ENCODE assay signal across 8 mouse cellular contexts in the genomic region with DNA sequence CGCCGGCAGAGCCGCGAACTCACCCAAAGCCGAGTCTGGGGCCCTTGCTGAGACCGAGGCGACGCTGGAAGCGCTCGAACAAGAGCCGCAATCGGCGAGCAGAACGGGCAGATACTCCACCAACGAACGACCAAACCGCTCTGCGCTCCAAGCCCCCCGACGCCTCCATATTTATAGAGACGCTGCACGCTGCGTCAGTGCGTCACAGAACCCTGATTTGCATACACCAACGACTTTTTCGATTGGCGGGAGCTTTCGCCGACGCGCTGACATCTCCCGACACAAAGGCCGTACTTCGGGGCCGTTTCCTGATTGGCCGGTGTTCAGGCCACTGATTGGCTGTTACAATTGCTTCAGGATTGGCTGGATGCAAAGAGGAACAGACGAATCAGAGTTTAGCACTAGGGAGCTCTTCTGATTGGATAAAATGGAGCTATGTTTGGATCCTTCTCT. TPM values are rescaled to one million over a fixed set of nuclear protein-coding genes. Genes with fewer than 3 reads are reported as not detected.
A peak's percentile ranks its signal among the peaks of the same experiment; 100 is the strongest.
DNase-seq lines count a peak whose midpoint lies in the region; ATAC-seq and TF ChIP-seq lines count a peak whose summit lies in the region.

No protein-coding gene starts in this region.

- peak overlapping the region; percentile 98 for H3K27ac ChIP-seq in MEL (ENCODE audit: control insufficient read depth, low read depth, low read length)
- peak overlapping the region; percentile 99 for H3K27ac ChIP-seq in forebrain, embryonic 16.5 days (ENCODE audit: low read length)
- peak overlapping the region; percentile 98 for H3K27ac ChIP-seq in layer of hippocampus, adult 2 months
- peak overlapping the region; percentile 99 for H3K27ac ChIP-seq in lung, embryonic 15.5 days

- TF ChIP-seq POLR2A in MEL (IDR thresholded peaks at IDR 0.05; ENCODE audit: control insufficient read depth in 1 of 2, insufficient read depth in 1 of 2, low read depth in 1 of 2, low read length in 2 of 2, poor library complexity in 1 of 2), result peak; percentile 100

- WGBS in forebrain, embryonic 16.5 days, result under 1% methylated on average over 37 of the region's 37 CpGs
- WGBS in lung, embryonic 15.5 days, result under 1% methylated on average over 36 of the region's 37 CpGs

- TF ChIP-seq RAD21 in MEL (IDR thresholded peaks at IDR 0.05; ENCODE audit: low read depth, low read length), result no peak

- H3K79me2 ChIP-seq in MEL (ENCODE audit: control insufficient read depth, insufficient read depth, low read length, poor library complexity), result peaks cover 14% of the 10 kb centered on the region

- H3K9me3 ChIP-seq in MEL (replicated peaks; ENCODE audit: insufficient read depth, low read length), result no peaks in the 10 kb centered on the region
- H3K9me3 ChIP-seq in forebrain, embryonic 16.5 days (ENCODE audit: control insufficient read depth, low read length), result no peaks in the 10 kb centered on the region
- H3K9me3 ChIP-seq in lung, embryonic 15.5 days, result no peaks in the 10 kb centered on the region

- H3K9ac ChIP-seq in MEL (ENCODE audit: control insufficient read depth, low read depth, low read length, poor library complexity, severe bottlenecking), result peak overlapping the region; percentile 99
- H3K9ac ChIP-seq in forebrain, embryonic 16.5 days (replicated peaks; ENCODE audit: low read depth, low read length), result peak overlapping the region; percentile 99
- peak overlapping the region; percentile 100 for H3K9ac ChIP-seq in lung, embryonic 15.5 days

- H3K4me1 ChIP-seq in MEL (ENCODE audit: control insufficient read depth in 1 of 2, insufficient read depth in 2 of 2, low read length in 2 of 2), result peaks cover 4 to 10% of the 10 kb centered on the region in 2 experiments; a peak in 3 of 4 replicates
- H3K4me1 ChIP-seq in forebrain, embryonic 16.5 days (replicated peaks; ENCODE audit: control insufficient read depth, insufficient read depth, low read length), result peaks cover 13% of the 10 kb centered on the region
- peaks cover 20% of the 10 kb centered on the region for H3K4me1 ChIP-seq in lung, embryonic 15.5 days

- 0 out of 4 replicates have a peak, but pooled peaks of 1 of the 2 experiments have one; percentile 33 for TF ChIP-seq EP300 in MEL (IDR thresholded peaks at IDR 0.05; ENCODE audit: low read depth in 1 of 2, low read length in 2 of 2)

- TF ChIP-seq CTCF in MEL (IDR thresholded peaks at IDR 0.05 in 2 of 3, conservative IDR thresholded peaks at IDR 0.05 in 1 of 3; ENCODE audit: control insufficient read depth in 1 of 3, insufficient read depth in 1 of 3, low read depth in 2 of 3, low read length in 3 of 3, poor library complexity in 1 of 3, severe bottlenecking in 1 of 3), result no peak
- TF ChIP-seq CTCF in layer of hippocampus, adult 2 months (conservative IDR thresholded peaks at IDR 0.05), result no peak

- peak; percentile 100 for DNase-seq in MEL (ENCODE audit: low read depth, low spot score)
- peak; percentile 91 to 97 for DNase-seq in cerebellum, adult 18-20 months
- peak; percentile 90 to 94 for DNase-seq in heart, postnatal 36 days
- DNase-seq in layer of hippocampus, adult 2 months (ENCODE audit: low spot score in 2 of 2), result peak; percentile 92 to 98
- peak; percentile 97 for DNase-seq in ovary, adult 18-20 months (ENCODE audit: low spot score)
- peak; percentile 100 for DNase-seq in thymus, postnatal 0 days (ENCODE audit: low spot score)

- peak; percentile 96 for ATAC-seq in forebrain, embryonic 16.5 days
- ATAC-seq in lung, embryonic 15.5 days (ENCODE audit: borderline replicate concordance, extremely low read depth, low FRiP score, low TSS enrichment), result peak; percentile 95

- peak overlapping the region; percentile 49 to 97 for H3K4me3 ChIP-seq in MEL (ENCODE audit: control insufficient read depth in 1 of 2, insufficient read depth in 1 of 2, low read depth in 2 of 2, low read length in 2 of 2)
- H3K4me3 ChIP-seq in forebrain, embryonic 16.5 days (replicated peaks; ENCODE audit: low read length), result peak overlapping the region; percentile 89
- H3K4me3 ChIP-seq in layer of hippocampus, adult 2 months, result peak overlapping the region; percentile 93
- peak overlapping the region; percentile 87 for H3K4me3 ChIP-seq in lung, embryonic 15.5 days

- H3K4me2 ChIP-seq in forebrain, embryonic 16.5 days (ENCODE audit: low read length), result no peak overlapping the region
- H3K4me2 ChIP-seq in lung, embryonic 15.5 days, result peak overlapping the region; percentile 49; the same call in 1 of the 2 replicates

- no peaks in the 10 kb centered on the region for H3K27me3 ChIP-seq in MEL (ENCODE audit: control insufficient read depth in 1 of 2, insufficient read depth in 2 of 2, low read length in 2 of 2)
- no peaks in the 10 kb centered on the region for H3K27me3 ChIP-seq in forebrain, embryonic 16.5 days (replicated peaks; ENCODE audit: control insufficient read depth, insufficient read depth, low read length)
- H3K27me3 ChIP-seq in lung, embryonic 15.5 days, result no peaks in the 10 kb centered on the region

- intact Hi-C loops in heart, postnatal 36 days (cut with DNase I), result no loop called here

- H3K36me3 ChIP-seq in MEL (ENCODE audit: control insufficient read depth in 1 of 2, insufficient read depth in 2 of 2, low read length in 2 of 2), result peaks cover 4 to 23% of the 10 kb centered on the region in 2 experiments
- peaks cover 12% of the 10 kb centered on the region for H3K36me3 ChIP-seq in forebrain, embryonic 16.5 days (ENCODE audit: control insufficient read depth, insufficient read depth)
- peaks cover 17% of the 10 kb centered on the region for H3K36me3 ChIP-seq in lung, embryonic 15.5 days

TF ChIP-seq in MEL, 35 proteins besides CTCF, POLR2A, EP300 and RAD21 (continues in another document):
- TF ChIP-seq E2F4 (IDR thresholded peaks at IDR 0.05; ENCODE audit: borderline replicate concordance, low read depth, low read length) (no peak), MAZ (IDR thresholded peaks at IDR 0.05; ENCODE audit: low read depth, low read length) (peak; percentile 91), POLR2AphosphoS5 (IDR thresholded peaks at IDR 0.05; ENCODE audit: borderline replicate concordance, low read depth, low read length) (peak; percentile 99), BHLHE40 (IDR thresholded peaks at IDR 0.05; ENCODE audit: borderline replicate concordance, low read depth, low read length) (no peak), TBP (IDR thresholded peaks at IDR 0.05; ENCODE audit: low read depth, low read length) (peak; percentile 99), UBTF (IDR thresholded peaks at IDR 0.05; ENCODE audit: borderline replicate concordance, insufficient read depth, low read depth, low read length) (no peak)

RNA-seq across cellular contexts. Expression of a gene that starts 3.4 kb away (rescaled TPM):
- total RNA-seq in MEL (2012; rRNA removed), result 451 and 498 TPM in 2 replicates
- polyA plus RNA-seq in MEL (2012; ENCODE audit: insufficient read depth in 1 of 2, insufficient read length in 2 of 2, low read depth in 1 of 2, low replicate concordance in 2 of 2, missing spikeins in 1 of 2), result 100 to 1,000 TPM in 1 of 2 experiments, 10 to 100 TPM in 1; 96.6 to 767 TPM
- 2,318 and 2,532 TPM in 2 replicates for polyA plus RNA-seq in forebrain, embryonic 16.5 days (2015; fragmentation: Nextera tagmentation; extraction: Ambion mirVana)
- 100 to 1,000 TPM; 136 to 158 TPM for total RNA-seq in heart, postnatal 36 days (2021)
- total RNA-seq in layer of hippocampus, adult 2 months (2021), result 100 to 1,000 TPM; 285 to 322 TPM
- 1,879 and 1,955 TPM in 2 replicates for polyA plus RNA-seq in lung, embryonic 15.5 days (2015; fragmentation: Nextera tagmentation; extraction: Ambion mirVana)
- 2,823 and 2,911 TPM in 2 replicates for polyA plus RNA-seq in thymus, postnatal 0 days (2015; fragmentation: Nextera tagmentation; extraction: Ambion mirVana)

RNA-seq across cellular contexts. Expression of a gene that starts 5.7 kb away (rescaled TPM):
- 21.7 and 24.0 TPM in 2 replicates for total RNA-seq in MEL (2012; rRNA removed)
- polyA plus RNA-seq in MEL (2012; ENCODE audit: insufficient read depth in 1 of 2, insufficient read length in 2 of 2, low read depth in 1 of 2, low replicate concordance in 2 of 2, missing spikeins in 1 of 2), result 10 to 100 TPM in 1 of 2 experiments, not detected in 1; 42.3 TPM
- polyA plus RNA-seq in forebrain, embryonic 16.5 days (2015; fragmentation: Nextera tagmentation; extraction: Ambion mirVana), result 37.6 and 42.1 TPM in 2 replicates
- 1 to 10 TPM; 8.0 to 8.4 TPM for total RNA-seq in heart, postnatal 36 days (2021)
- total RNA-seq in layer of hippocampus, adult 2 months (2021), result 10 to 100 TPM; 26.3 to 30.8 TPM
- 37.0 and 37.7 TPM in 2 replicates for polyA plus RNA-seq in lung, embryonic 15.5 days (2015; fragmentation: Nextera tagmentation; extraction: Ambion mirVana)
- 20.5 and 22.9 TPM in 2 replicates for polyA plus RNA-seq in thymus, postnatal 0 days (2015; fragmentation: Nextera tagmentation; extraction: Ambion mirVana)

RNA-seq across cellular contexts. Expression of a gene that starts 11.9 kb away (rescaled TPM):
- 253 and 322 TPM in 2 replicates for total RNA-seq in MEL (2012; rRNA removed)
- polyA plus RNA-seq in MEL (2012; ENCODE audit: insufficient read depth in 1 of 2, insufficient read length in 2 of 2, low read depth in 1 of 2, low replicate concordance in 2 of 2, missing spikeins in 1 of 2), result 100 to 1,000 TPM in 1 of 2 experiments, not detected in 1; 326 TPM
- 61.3 and 64.2 TPM in 2 replicates for polyA plus RNA-seq in forebrain, embryonic 16.5 days (2015; fragmentation: Nextera tagmentation; extraction: Ambion mirVana)
- 10 to 100 TPM; 12.8 to 19.3 TPM for total RNA-seq in heart, postnatal 36 days (2021)
- total RNA-seq in layer of hippocampus, adult 2 months (2021), result 10 to 100 TPM; 13.3 to 13.5 TPM
- 215 and 229 TPM in 2 replicates for polyA plus RNA-seq in lung, embryonic 15.5 days (2015; fragmentation: Nextera tagmentation; extraction: Ambion mirVana)
- polyA plus RNA-seq in thymus, postnatal 0 days (2015; fragmentation: Nextera tagmentation; extraction: Ambion mirVana), result 182 and 188 TPM in 2 replicates

RNA-seq across cellular contexts. Expression of a gene that starts 49.9 kb away (rescaled TPM):
- total RNA-seq in MEL (2012; rRNA removed), result 0.39 and 0.69 TPM in 2 replicates
- polyA plus RNA-seq in MEL (2012; ENCODE audit: insufficient read depth in 1 of 2, insufficient read length in 2 of 2, low read depth in 1 of 2, low replicate concordance in 2 of 2, missing spikeins in 1 of 2), result under 1 TPM in 1 of 2 experiments, not detected in 1; 0.85 TPM
- polyA plus RNA-seq in forebrain, embryonic 16.5 days (2015; fragmentation: Nextera tagmentation; extraction: Ambion mirVana), result 0.67 and 0.80 TPM in 2 replicates
- total RNA-seq in heart, postnatal 36 days (2021), result 1 to 10 TPM; 2.6 to 3.4 TPM
- 1 to 10 TPM; 6.4 to 6.6 TPM for total RNA-seq in layer of hippocampus, adult 2 months (2021)
- polyA plus RNA-seq in lung, embryonic 15.5 days (2015; fragmentation: Nextera tagmentation; extraction: Ambion mirVana), result 2.6 and 3.4 TPM in 2 replicates
- polyA plus RNA-seq in thymus, postnatal 0 days (2015; fragmentation: Nextera tagmentation; extraction: Ambion mirVana), result 7.8 TPM in 2 replicates

RNA-seq across cellular contexts. Expression of a gene that starts 53.4 kb away (rescaled TPM):
- total RNA-seq in MEL (2012; rRNA removed), result 146 and 176 TPM in 2 replicates
- 100 to 1,000 TPM in 1 of 2 experiments, not detected in 1; 115 TPM for polyA plus RNA-seq in MEL (2012; ENCODE audit: insufficient read depth in 1 of 2, insufficient read length in 2 of 2, low read depth in 1 of 2, low replicate concordance in 2 of 2, missing spikeins in 1 of 2)
- 0.60 and 0.62 TPM in 2 replicates for polyA plus RNA-seq in forebrain, embryonic 16.5 days (2015; fragmentation: Nextera tagmentation; extraction: Ambion mirVana)
- total RNA-seq in heart, postnatal 36 days (2021), result under 1 TPM; 0.41 to 0.42 TPM
- total RNA-seq in layer of hippocampus, adult 2 months (2021), result 1 to 10 TPM; 1.3 to 2.1 TPM
- 4.1 and 6.4 TPM in 2 replicates for polyA plus RNA-seq in lung, embryonic 15.5 days (2015; fragmentation: Nextera tagmentation; extraction: Ambion mirVana)
- 32.4 and 34.7 TPM in 2 replicates for polyA plus RNA-seq in thymus, postnatal 0 days (2015; fragmentation: Nextera tagmentation; extraction: Ambion mirVana)

Comparison
In these comparisons a context has a peak if more than half of its experiments do, and no peak if none do; other contexts are left out.
1. Peak in every context shown above with its lines: DNase-seq, ATAC-seq, H3K4me3 ChIP-seq and H3K27ac ChIP-seq.